ENCODE assay signal across 8 mouse cellular contexts in genomic region chr6:97419771-97420446, GRCm38 (mm10).
DNase-seq lines count a peak whose midpoint lies in the region; ATAC-seq and TF ChIP-seq lines count a peak whose summit lies in the region.

No protein-coding gene starts in this region.

- H3K27me3 ChIP-seq in liver, embryonic 14.5 days (ENCODE audit: control insufficient read depth, insufficient read depth, low read length) = no peaks in the 10 kb centered on the region

- H3K36me3 ChIP-seq in liver, embryonic 14.5 days (replicated peaks; ENCODE audit: control insufficient read depth, insufficient read depth, low read depth) = no peaks in the 10 kb centered on the region

- WGBS in liver, embryonic 14.5 days (ENCODE audit: insufficient replicate concordance) = 43% methylated on average over 7 of the region's 7 CpGs

- no peak overlapping the region for H3K4me3 ChIP-seq in liver, embryonic 14.5 days (ENCODE audit: insufficient read depth in 1 of 2, low read depth in 2 of 2, low read length in 2 of 2)

- H3K9me3 ChIP-seq in liver, embryonic 14.5 days (ENCODE audit: control insufficient read depth, low read length) = no peaks in the 10 kb centered on the region

- no peaks in the 10 kb centered on the region for H3K4me1 ChIP-seq in liver, embryonic 14.5 days (replicated peaks; ENCODE audit: control insufficient read depth in 2 of 2, insufficient read depth in 2 of 2, low read length in 1 of 2)

- TF ChIP-seq EP300 in liver, embryonic 14.5 days (IDR thresholded peaks at IDR 0.05; ENCODE audit: low read depth) = no peak

- H3K27ac ChIP-seq in liver, embryonic 14.5 days = no peak overlapping the region

- peak; percentile 72 for TF ChIP-seq CTCF in liver, embryonic 14.5 days (IDR thresholded peaks at IDR 0.05; ENCODE audit: low read depth)

- H3K4me2 ChIP-seq in liver, embryonic 14.5 days (ENCODE audit: low read depth) = no peak overlapping the region

- no peak overlapping the region for H3K9ac ChIP-seq in liver, embryonic 14.5 days (replicated peaks)

- ATAC-seq in cerebellum, adult (ENCODE audit: insufficient number of reproducible peaks, low FRiP score, low TSS enrichment) = 0 out of 2 replicates have a peak, but pooled peaks have one; percentile 47
- no peak for ATAC-seq in liver, embryonic 14.5 days (ENCODE audit: insufficient read depth)

- DNase-seq in cerebellum, adult 11-12 months = no peak
- peak; percentile 66 for DNase-seq in MEL-GATA-1-ER (ENCODE audit: extremely low read depth, low read depth)
- DNase-seq in cerebellum, adult 9-11 months = peak; percentile 35
- peak; percentile 79 to 89 for DNase-seq in frontal cortex, postnatal 36 days (ENCODE audit: low spot score in 2 of 2)
- DNase-seq in kidney, adult 9 months = peak; percentile 88
- peak in 2 of 3 experiments; percentile 22 to 38 for DNase-seq in liver, embryonic 14.5 days (ENCODE audit: low read depth in 3 of 3, low spot score in 3 of 3)
- DNase-seq in right cerebral cortex, postnatal 36 days (ENCODE audit: low spot score in 2 of 2) = peak; percentile 49 to 61
